Mouse (Mus musculus): ENCODE measurements at regions not wholly inside any gene's neighbourhood (a gene's known extent, or its start where the extent isn't known, plus 50 kb on each side); places are given as distances from the start of the nearest gene placed in this dataset.
A peak's percentile ranks its signal among the peaks of the same experiment; 100 is the strongest.

DNA sequence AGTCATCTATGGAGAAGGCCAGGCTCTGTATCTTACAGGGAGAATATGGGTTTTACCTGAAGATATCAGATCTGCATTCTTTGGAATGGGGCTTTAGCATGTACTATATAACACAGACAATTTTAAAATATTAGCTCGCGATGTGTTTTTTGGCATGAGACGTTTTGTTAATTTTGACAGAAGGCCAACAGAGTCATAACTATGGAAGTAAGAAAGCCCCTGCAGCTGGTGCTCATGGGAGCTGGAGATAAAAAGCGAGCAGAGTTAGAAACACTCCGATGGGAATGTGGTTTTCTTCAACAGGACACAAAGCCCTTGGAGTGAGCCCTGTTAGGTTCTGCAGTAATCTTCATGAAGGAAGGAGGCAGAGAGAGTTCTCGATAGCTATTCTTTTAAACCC lies 176.6 kb downstream of the Rps12 start:
- no peak for DNase-seq (ENCODE audit: low spot score)

- DNase-seq (ENCODE audit: low spot score): no peak
These were observed 177.0 kb downstream of the Rps12 start for GRCm38 (mm10) chr10:23610046-23610445.

DNA sequence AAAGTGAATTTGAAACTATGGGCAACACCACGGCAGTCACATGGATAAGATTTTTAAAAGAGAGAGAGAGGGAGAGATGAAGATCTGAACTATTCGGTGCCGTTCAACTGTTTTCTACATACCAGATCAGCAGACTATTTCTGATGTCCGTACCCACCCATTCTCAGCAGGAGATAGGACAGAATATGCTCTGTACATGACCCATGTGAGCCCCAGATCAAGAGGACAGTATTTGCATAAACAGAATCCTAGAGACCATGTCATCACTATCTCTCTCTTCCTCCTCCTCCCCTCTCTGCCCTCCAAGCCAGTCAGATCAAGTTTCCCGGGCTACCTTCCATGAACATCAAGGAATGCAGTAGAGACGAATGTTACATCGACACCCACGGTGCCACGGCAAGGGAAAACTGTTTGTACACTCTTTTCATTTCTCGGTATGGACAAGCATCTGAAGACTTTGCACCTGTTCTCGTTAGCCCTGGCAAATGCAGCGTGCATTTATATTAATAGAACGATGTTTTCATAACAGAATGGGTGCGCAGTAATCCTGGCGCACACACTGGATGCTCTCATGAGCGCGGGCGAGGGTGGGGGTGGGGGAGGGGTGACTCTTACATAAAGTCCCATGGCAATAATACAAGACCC lies 177.7 kb downstream of the Rps12 start:
- DNase-seq (ENCODE audit: low spot score): peak; percentile 17

GRCm38 (mm10) chr10:23600701-23601100 lies 186.4 kb downstream of the Rps12 start:
- DNase-seq (ENCODE audit: low spot score): peak; percentile 47

- no peak for DNase-seq (ENCODE audit: low spot score)
These were observed 191.5 kb downstream of the Rps12 start for GRCm38 (mm10) chr10:23595541-23595940.

- DNase-seq (ENCODE audit: low spot score): no peak
These were observed 206.8 kb downstream of the Rps12 start for GRCm38 (mm10) chr10:23580230-23580629.

DNA sequence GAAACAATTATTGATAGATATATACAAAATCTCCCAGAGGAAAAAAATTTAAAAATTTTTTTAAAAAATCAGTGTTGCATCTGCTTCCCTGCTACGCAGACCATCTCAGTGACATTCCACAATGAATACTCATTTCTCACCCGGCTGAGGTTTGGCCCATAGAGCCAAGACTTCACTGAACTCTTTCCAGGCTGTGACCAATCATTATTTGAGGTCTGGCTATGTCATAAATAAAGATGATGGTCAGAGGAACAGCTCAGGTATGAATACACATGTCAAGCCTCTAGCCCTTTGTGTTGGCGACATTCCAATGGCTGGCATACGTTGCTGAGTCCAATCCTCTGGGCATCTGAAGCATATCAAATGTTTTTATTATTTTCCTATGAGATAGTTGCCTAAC lies 216.1 kb downstream of the Rps12 start:
- DNase-seq (ENCODE audit: low spot score): no peak

GRCm38 (mm10) chr10:23569386-23569785 lies 217.7 kb downstream of the Rps12 start:
- no peak for DNase-seq (ENCODE audit: low spot score)

GRCm38 (mm10) chr10:23562273-23562885 lies 211.8 kb upstream of the Eya4 start:
- no peak for DNase-seq (ENCODE audit: low spot score)

- DNase-seq (ENCODE audit: low spot score): no peak
These were observed 209.5 kb upstream of the Eya4 start for GRCm38 (mm10) chr10:23559980-23560658.

GRCm38 (mm10) chr10:23557828-23558227 lies 207.2 kb upstream of the Eya4 start:
- DNase-seq (ENCODE audit: low spot score): no peak

GRCm38 (mm10) chr10:23549207-23549606 lies 198.6 kb upstream of the Eya4 start:
- DNase-seq (ENCODE audit: low spot score): peak; percentile 13

DNA sequence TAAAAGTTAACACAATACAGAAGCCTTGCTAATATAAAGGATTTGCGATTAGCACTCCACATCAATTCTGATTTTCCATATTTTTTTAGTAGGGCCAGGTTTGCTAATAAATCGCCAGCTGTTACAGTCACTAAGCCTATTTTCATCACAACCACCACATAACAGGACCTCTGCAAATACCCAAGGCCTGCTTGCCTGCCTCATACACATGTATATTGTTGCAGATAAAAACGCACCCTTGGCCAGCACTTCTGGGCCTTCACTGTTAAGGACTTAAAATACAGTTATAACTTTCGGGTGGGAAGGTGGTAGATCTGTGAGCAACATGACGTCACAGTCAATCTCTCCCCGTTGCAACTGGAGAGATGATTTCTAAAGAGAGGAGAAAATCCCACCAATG lies 197.7 kb upstream of the Eya4 start:
- DNase-seq (ENCODE audit: low spot score): no peak

DNA sequence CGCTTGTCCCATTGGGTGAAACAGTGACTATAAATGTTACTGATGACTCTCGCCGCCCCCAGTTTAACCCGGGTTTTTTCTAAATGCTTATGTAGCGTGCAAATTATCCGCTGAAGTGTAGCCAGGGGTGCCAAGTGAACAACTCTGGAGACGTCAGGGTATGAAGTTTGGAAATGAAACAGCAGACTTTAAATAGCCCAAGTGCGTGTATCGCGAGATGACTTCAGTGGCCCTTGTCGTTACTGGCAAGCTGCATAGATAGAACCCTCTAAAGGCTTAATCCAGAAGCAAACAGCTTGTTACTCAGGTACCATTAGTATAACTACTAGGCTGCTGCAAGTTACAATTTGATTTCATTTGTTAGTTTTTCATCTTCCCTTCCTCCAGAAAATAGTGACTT lies 192.1 kb upstream of the Eya4 start:
- DNase-seq (ENCODE audit: low spot score): no peak

- peak; percentile 25 for DNase-seq (ENCODE audit: low spot score)
These were observed 191.3 kb upstream of the Eya4 start for GRCm38 (mm10) chr10:23541914-23542313.

GRCm38 (mm10) chr10:23534636-23535035 lies 184.1 kb upstream of the Eya4 start:
- DNase-seq (ENCODE audit: low spot score): no peak

DNA sequence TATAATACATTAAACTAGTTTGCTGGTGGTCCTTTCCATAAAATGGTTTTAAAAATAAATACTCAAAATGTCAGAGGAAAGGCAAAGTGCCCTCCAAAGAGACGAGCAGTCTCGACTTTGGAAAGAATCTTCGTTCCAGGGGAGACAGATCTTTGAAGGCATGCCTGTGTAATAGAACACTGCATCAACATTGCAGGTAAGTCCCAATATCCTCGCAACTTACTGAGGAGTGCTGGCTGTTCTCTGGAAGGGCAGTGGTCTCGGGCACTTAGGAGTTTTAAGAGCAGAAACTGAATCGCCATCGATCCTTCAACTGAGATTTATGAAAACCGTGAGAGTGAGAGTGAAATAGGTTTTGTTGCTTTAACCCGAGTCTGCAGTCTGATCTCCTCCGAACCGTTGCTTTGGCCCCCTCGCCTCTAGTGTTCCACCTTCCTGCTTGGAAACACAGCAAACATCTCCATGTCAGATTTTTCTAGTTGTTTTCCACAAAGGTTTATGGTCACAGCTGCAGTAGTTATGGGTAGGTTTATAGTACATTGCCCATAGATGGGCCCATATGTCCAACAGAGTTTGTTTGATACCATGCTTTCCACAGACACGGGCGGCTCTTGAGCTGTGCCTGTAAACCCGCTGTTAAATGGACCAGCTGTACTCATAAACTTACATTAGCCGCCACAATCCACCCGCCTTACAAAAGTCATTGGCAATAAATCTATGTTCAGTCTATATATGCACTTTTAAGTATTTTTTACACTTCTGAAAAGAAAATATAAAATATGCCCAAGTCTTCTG lies 181.6 kb upstream of the Eya4 start:
- no peak for DNase-seq (ENCODE audit: low spot score)

DNA sequence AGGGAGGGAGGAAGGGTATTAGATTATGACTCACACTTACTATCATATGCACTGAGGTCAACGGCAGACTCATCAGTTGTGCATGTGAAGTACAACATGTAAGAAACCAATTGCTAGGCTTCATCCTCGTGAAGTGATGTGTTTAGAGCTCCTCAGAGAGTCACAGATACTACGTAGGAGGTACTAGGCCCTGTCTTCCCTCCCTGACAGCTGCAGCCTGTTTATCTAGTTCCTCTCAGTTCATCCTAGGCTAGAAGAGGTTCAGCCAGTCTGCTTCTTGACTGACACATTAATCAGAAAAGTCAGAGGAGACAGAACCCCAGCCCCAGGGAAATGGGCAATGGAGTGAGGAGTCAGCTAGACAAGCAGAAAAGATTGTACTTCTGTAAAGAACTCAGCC lies 180.1 kb upstream of the Eya4 start:
- no peak for DNase-seq (ENCODE audit: low spot score)

GRCm38 (mm10) chr10:23526796-23527195 lies 176.2 kb upstream of the Eya4 start:
- no peak for DNase-seq (ENCODE audit: low spot score)

DNA sequence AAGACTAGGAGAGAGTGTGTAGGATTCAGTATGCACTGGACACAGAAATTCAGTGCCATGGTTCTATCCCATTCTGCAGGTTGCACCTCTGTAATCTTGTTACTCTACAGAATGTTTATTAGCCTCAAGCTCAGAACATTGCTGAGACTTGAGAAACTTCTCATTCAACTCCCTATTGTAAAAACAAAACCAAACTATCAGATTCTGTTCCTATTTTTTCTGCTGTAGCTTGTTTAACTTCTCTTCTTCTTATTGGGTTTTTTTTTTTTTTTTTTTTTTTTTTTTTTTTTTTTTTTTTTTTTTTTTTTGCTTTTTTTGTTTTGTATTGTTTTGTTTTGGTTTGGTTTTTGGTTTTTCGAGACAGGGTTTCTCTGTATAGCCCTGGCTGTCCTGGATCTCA lies 172.1 kb upstream of the Eya4 start:
- DNase-seq (ENCODE audit: low spot score): no peak

DNA sequence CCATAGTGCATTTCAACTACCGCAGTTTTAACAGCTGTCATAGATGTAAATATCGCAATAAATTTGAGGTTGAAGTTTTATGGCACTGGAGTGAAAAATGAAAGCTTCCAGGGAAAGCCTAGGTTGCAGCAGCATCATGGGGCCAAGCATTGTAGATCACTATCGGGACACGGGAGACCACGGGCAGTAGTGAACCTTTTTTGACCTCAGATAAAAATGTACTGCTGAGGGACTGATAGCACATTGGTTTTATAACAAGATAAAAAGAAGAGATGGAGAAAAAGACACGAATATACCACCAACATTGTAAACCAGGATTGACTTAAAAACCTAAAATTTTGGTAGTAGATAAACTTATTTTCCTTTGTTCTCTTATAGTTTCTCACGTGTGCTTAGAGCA lies 143.1 kb upstream of the Eya4 start:
- DNase-seq (ENCODE audit: low spot score): no peak

GRCm38 (mm10) chr10:23492971-23493370 lies 142.4 kb upstream of the Eya4 start:
- no peak for DNase-seq (ENCODE audit: low spot score)

GRCm38 (mm10) chr10:23488996-23489395 lies 138.4 kb upstream of the Eya4 start:
- no peak for DNase-seq (ENCODE audit: low spot score)
